Mouse (Mus musculus): ENCODE measurements around the gene Olfr1065. TPM values are rescaled to one million over a fixed set of nuclear protein-coding genes. Genes with fewer than 3 reads are reported as not detected.
"Not testable (repeated sequence)": the region's sequence is repeated elsewhere in the genome, so short reads cannot be mapped to it uniquely, and the experiment has no call there.

Olfr1065 gene
- not detected in 2 replicates for polyA plus RNA-seq (2016; fragmentation: Nextera tagmentation; extraction: Ambion mirVana)

DNA sequence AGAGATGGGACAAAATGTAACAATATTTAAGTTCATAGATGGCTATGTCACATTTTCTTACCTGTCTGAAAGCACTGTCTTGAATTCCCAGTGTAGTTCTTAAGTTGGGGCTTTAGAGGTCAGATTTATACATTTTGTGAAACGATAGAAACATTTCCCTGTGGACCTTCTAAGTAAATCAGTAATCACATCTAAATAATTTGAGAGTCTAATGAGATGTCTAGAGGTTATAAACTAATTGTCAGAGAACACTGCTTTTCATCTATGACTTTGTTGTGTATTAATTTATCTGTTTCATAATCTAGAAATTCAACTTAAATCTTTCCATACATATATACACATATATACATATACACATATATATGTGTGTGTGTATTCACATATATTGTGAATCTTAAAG, at the start of gene Olfr1065:
Olfr1065 (minus strand) TSS at position 101 of the 400 bp plus-strand sequence.
- WGBS, result 78% methylated on average over 1 of the region's 1 CpGs
- H3K4me1 ChIP-seq (replicated peaks); H3K9ac ChIP-seq; H3K36me3 ChIP-seq; H3K4me3 ChIP-seq; H3K9me3 ChIP-seq (replicated peaks); ATAC-seq (ENCODE audit: insufficient number of reproducible peaks, low FRiP score); H3K4me2 ChIP-seq; H3K27me3 ChIP-seq (replicated peaks); H3K27ac ChIP-seq (ENCODE audit: poor library complexity, severe bottlenecking): not testable (repeated sequence)

DNA sequence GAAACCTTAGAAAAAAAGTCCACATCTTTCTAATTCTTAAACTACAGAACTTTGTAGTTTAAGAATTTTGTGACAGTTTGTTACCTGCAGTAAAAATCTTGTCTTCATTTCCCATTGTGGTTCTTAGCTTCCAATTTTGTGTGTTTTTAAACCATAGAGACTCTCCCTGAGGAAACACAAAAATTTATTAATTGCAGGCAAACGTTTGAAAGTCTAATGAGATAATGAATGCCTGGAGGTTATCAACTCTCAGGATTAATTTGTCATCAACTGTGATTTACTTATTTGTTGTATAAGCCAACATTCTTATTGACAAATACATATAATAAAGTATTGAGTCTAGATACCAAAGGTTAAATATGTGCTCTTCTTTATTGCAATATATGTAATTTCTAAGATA, 36.9 kb upstream of the Olfr1065 start, which contains the start of gene Olfr228:
Olfr228 (minus strand) TSS at position 101 of the 400 bp plus-strand sequence.
- no peaks in the 10 kb centered on the region for H3K9me3 ChIP-seq (replicated peaks)
- no peaks in the 10 kb centered on the region for H3K36me3 ChIP-seq
- H3K4me2 ChIP-seq, result no peak within 1 kb of the TSS
- no peaks in the 10 kb centered on the region for H3K27me3 ChIP-seq (replicated peaks)
- H3K4me1 ChIP-seq (replicated peaks), result no peaks in the 10 kb centered on the region
- no peak within 1 kb of the TSS for H3K4me3 ChIP-seq
- ATAC-seq (ENCODE audit: insufficient number of reproducible peaks, low FRiP score), result no peak
- H3K27ac ChIP-seq (ENCODE audit: poor library complexity, severe bottlenecking), result no peak within 1 kb of the TSS
- no peak within 1 kb of the TSS for H3K9ac ChIP-seq
- WGBS, result 35% methylated on average over 1 of the region's 1 CpGs

DNA sequence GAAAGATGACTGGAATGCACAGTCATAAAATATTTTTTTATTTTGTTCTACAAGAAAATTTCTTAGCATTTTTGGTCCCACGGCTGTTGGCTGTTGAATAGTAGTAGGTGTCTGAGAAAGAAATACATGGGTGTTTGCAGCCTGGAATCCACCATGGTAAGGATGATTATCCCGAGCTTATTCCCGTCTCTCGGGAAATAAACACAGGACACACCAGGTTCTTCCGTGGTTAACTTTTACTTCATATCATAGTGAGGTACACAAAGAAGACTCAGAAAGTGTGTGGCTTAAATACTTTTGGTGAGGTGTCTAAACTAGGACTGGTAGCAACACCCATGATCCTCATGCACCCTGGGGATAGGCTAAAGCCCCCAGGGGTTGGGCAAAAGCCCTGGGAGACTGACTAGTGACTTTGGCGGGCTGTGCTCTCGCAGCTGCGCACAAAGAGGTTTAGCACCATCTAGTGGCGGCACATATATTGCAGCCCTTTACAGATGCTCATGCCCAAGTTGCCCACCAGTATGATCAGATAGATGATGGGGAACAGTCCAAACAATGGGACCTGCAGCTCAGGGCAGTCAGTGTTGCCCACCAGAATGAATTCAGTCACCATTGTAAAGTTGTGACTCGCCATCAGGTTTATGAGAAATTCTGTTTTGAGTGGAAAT, 14.2 kb upstream of the Olfr1065 start:
- no peak overlapping the region for H3K9ac ChIP-seq
- no peaks in the 10 kb centered on the region for H3K9me3 ChIP-seq (replicated peaks)
- H3K4me2 ChIP-seq, result peak overlapping the region; percentile 50; the same call in 1 of the 2 replicates
- no peak for ATAC-seq (ENCODE audit: insufficient number of reproducible peaks, low FRiP score)
- 32% methylated on average over 10 of the region's 10 CpGs for WGBS
- H3K4me3 ChIP-seq, result no peak overlapping the region
- H3K27me3 ChIP-seq (replicated peaks), result no peaks in the 10 kb centered on the region
- no peak overlapping the region for H3K27ac ChIP-seq (ENCODE audit: poor library complexity, severe bottlenecking)
- H3K4me1 ChIP-seq (replicated peaks), result no peaks in the 10 kb centered on the region
- no peaks in the 10 kb centered on the region for H3K36me3 ChIP-seq

DNA sequence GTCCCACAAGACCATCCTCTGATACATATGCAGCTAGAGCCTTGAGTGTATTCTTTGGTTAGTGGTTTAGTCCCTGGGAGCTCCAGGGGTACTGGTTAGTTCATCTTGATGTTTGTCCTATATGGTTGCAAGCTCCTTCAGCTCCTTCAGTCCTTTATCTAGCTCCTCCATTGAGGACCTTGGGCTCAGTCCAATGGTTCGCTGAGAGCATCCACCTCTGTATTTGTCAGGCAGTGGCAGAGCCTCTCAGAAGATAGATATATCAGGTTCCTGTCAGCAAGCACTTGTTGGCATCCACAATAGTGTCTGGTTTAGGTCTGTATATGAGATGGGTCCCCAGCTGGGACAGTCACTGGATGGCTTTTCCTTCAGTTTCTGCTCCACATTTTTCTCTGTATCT, 10.0 kb upstream of the Olfr1065 start:
- no peak for ATAC-seq (ENCODE audit: insufficient number of reproducible peaks, low FRiP score)
- Histone ChIP-seq H3K4me2 (no peak overlapping the region), H3K4me3 (no peak overlapping the region), H3K4me1 (replicated peaks) (no peaks in the 10 kb centered on the region), H3K9ac (no peak overlapping the region), H3K27ac (ENCODE audit: poor library complexity, severe bottlenecking) (no peak overlapping the region), H3K27me3 (replicated peaks) (no peaks in the 10 kb centered on the region), H3K9me3 (replicated peaks) (no peaks in the 10 kb centered on the region), H3K36me3 (no peaks in the 10 kb centered on the region)
- 30% methylated on average over 1 of the region's 1 CpGs for WGBS

DNA sequence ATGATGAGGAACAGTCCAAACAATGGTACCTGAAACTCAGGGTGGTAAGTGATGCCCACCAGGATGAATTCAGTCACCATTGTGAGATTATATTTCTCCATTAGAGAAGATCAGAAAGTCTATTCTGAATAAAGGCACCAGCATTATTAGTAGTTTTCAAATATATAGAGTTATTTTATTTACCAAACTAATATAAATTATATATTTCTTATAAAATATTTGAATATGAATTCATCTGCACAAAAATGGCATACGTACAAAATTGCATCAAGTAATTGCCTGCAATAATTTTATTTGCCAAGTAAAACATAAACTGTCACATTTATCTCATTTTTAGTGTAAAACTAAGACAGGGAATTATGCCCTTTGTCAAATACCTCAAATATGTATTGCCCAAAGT, 5.8 kb upstream of the Olfr1065 start, which contains the start of gene Olfr1066:
Olfr1066 (minus strand) TSS at position 101 of the 400 bp plus-strand sequence.
- Histone ChIP-seq H3K4me2 (no peak within 1 kb of the TSS), H3K4me1 (replicated peaks) (no peaks in the 10 kb centered on the region), H3K27ac (ENCODE audit: poor library complexity, severe bottlenecking) (no peak within 1 kb of the TSS), H3K9me3 (replicated peaks) (no peaks in the 10 kb centered on the region), H3K9ac (no peak within 1 kb of the TSS), H3K36me3 (no peaks in the 10 kb centered on the region), H3K4me3 (no peak within 1 kb of the TSS), H3K27me3 (replicated peaks) (no peaks in the 10 kb centered on the region)
- WGBS, result 80% methylated on average over 1 of the region's 1 CpGs
- ATAC-seq (ENCODE audit: insufficient number of reproducible peaks, low FRiP score), result no peak

DNA sequence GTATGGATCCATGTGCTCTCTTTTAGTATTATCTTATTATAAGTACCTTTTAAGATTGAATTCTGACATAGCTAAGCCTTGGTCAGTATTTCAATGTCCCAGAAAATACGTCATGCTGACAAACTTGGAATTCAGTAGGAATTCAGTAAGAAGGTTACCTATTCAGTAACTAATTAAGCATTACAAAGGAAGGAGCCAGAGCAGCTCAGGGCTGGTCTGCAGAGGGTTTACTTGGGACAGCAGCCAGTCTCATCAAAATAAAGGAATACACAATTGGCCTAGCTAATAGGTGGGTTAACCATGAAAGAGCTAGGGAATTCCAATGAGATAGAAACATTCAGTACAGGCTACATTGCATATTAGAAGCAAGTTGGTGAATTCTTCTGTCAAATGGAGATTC, 8.3 kb downstream of the Olfr1065 start:
- not testable (repeated sequence) for H3K4me3 ChIP-seq; H3K9ac ChIP-seq; H3K27ac ChIP-seq (ENCODE audit: poor library complexity, severe bottlenecking); H3K9me3 ChIP-seq (replicated peaks); H3K4me2 ChIP-seq; H3K4me1 ChIP-seq (replicated peaks); ATAC-seq (ENCODE audit: insufficient number of reproducible peaks, low FRiP score); H3K36me3 ChIP-seq; H3K27me3 ChIP-seq (replicated peaks)
- 73% methylated on average over 1 of the region's 1 CpGs for WGBS

DNA sequence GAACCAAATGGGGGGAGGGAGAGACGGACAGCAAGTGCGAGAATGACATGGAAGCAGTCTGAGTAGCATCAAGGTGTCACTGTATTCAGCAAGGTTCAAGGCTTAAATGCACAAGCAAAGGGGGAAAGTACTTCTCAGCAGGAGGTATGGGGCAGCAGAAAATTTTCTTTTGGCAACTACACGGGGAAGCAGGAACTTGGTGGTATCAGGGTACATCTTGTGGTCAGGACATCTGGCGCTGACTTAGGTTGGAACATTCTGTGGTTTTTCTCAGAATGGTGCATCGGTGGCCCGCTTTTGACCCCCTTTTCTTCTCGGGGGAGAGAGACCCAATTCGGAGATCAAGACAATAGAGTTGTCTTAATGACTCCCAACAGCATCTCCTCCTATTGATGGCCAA, 21.9 kb downstream of the Olfr1065 start:
- not testable (repeated sequence) for H3K9me3 ChIP-seq (replicated peaks); H3K4me3 ChIP-seq; H3K27ac ChIP-seq (ENCODE audit: poor library complexity, severe bottlenecking); H3K4me1 ChIP-seq (replicated peaks); ATAC-seq (ENCODE audit: insufficient number of reproducible peaks, low FRiP score); H3K9ac ChIP-seq; H3K4me2 ChIP-seq; H3K27me3 ChIP-seq (replicated peaks); H3K36me3 ChIP-seq
- WGBS, result 88% methylated on average over 8 of the region's 8 CpGs

DNA sequence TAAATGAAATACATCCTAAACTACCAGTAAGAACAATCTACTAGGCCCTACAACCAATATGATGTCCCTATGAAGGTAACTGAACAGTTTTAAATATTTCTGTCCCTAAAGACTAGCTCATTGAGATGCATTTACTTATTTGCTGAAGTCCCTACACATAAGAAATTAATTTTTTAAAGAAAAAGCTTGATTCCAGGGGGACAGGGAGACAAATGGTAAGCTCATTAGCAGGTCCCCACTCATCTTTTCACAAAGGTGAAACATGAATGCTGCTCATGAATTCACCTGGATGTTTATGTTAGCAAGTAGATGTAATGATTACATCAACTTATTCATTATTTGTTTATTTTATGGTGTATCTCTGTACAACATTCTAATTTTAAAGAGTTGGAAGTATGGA, 23.7 kb downstream of the Olfr1065 start, which contains the start of gene Olfr1062:
Olfr1062 (minus strand) TSS at position 101 of the 400 bp plus-strand sequence.
- ATAC-seq (ENCODE audit: insufficient number of reproducible peaks, low FRiP score); H3K9ac ChIP-seq; H3K4me3 ChIP-seq; H3K9me3 ChIP-seq (replicated peaks); H3K36me3 ChIP-seq; H3K4me1 ChIP-seq (replicated peaks); H3K27me3 ChIP-seq (replicated peaks); H3K4me2 ChIP-seq; H3K27ac ChIP-seq (ENCODE audit: poor library complexity, severe bottlenecking): not testable (repeated sequence)

DNA sequence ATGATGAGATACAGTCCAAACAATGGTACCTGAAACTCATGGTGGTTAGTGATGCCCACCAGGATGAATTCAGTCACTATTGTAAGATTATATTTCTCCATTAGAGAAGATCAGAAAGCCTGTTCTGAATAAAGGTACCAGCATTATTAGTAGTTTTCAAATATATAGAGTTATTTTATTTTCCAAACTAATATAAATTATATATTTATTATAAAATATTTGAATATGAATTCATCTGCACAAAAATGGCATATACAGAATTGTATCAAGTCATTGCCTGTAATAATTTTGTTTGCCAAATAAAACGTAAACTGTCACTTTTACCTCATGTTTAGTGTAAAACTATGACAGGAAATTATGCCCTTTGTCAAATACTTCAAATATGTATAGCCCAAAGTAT, 36.4 kb downstream of the Olfr1065 start, which contains the start of gene Olfr1061:
Olfr1061 (minus strand) TSS at position 101 of the 400 bp plus-strand sequence.
- H3K4me3 ChIP-seq, result no peak within 1 kb of the TSS
- no peak within 1 kb of the TSS for H3K9ac ChIP-seq
- H3K4me1 ChIP-seq (replicated peaks), result no peaks in the 10 kb centered on the region
- no peak for ATAC-seq (ENCODE audit: insufficient number of reproducible peaks, low FRiP score)
- 72% methylated on average over 1 of the region's 1 CpGs for WGBS
- no peaks in the 10 kb centered on the region for H3K36me3 ChIP-seq
- H3K27ac ChIP-seq (ENCODE audit: poor library complexity, severe bottlenecking), result no peak within 1 kb of the TSS
- 0 out of 2 replicates have a peak, but pooled peaks cover 3% of the 10 kb centered on the region for H3K9me3 ChIP-seq (replicated peaks)
- no peak within 1 kb of the TSS for H3K4me2 ChIP-seq
- H3K27me3 ChIP-seq (replicated peaks), result no peaks in the 10 kb centered on the region

DNA sequence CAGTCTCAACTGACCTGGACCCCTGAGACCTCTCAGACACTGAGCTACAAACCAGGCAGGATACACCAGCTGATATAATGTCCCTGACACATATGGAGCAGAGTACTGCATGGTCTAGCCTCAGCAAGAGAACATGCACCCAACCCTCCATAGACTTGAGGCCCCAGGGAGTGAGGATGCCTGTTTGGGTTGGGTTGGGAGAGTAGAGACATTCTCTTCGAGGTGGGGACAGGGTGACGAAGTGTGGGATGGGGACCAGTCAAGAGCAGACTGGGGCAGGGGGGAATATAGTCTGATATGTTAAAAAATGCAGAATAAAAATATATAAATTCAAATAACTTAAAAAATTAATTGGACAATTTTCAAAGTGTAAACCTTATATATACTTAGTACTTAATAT, 55.3 kb downstream of the Olfr1065 start:
- no peak overlapping the region for H3K27ac ChIP-seq (ENCODE audit: poor library complexity, severe bottlenecking)
- no peaks in the 10 kb centered on the region for H3K4me1 ChIP-seq (replicated peaks)
- no peak overlapping the region for H3K9ac ChIP-seq
- no peaks in the 10 kb centered on the region for H3K36me3 ChIP-seq
- no peaks in the 10 kb centered on the region; the same call in 1 of the 2 replicates for H3K9me3 ChIP-seq (replicated peaks)
- ATAC-seq (ENCODE audit: insufficient number of reproducible peaks, low FRiP score), result no peak
- no peak overlapping the region for H3K4me2 ChIP-seq
- 84% methylated on average over 2 of the region's 2 CpGs for WGBS
- H3K27me3 ChIP-seq (replicated peaks), result no peaks in the 10 kb centered on the region
- H3K4me3 ChIP-seq, result no peak overlapping the region
